Mouse (Mus musculus): ENCODE data around the gene Txlng. TPM values are rescaled to one million over a fixed set of nuclear protein-coding genes. Genes with fewer than 3 reads are reported as not detected.
A peak's percentile ranks its signal among the peaks of the same experiment; 100 is the strongest.
"Not testable (repeated sequence)": the region's sequence is repeated elsewhere in the genome, so short reads cannot be mapped to it uniquely, and the experiment has no call there.

Gene Txlng
- 10 to 100 TPM; 22.4 to 22.7 TPM for polyA plus RNA-seq (2017; shearing (Covaris generic))

GRCm38 (mm10) chrX:162829203-162829708, at the start of gene Txlng:
Txlng (minus strand) TSS chrX:162829454.
- peak; percentile 93 for ATAC-seq

GRCm38 (mm10) chrX:162878236-162878635, 49.0 kb upstream of the Txlng start:
- no peak for ATAC-seq

GRCm38 (mm10) chrX:162873761-162874160, 44.5 kb upstream of the Txlng start:
- no peak for ATAC-seq

- no peak for ATAC-seq
Observed at GRCm38 (mm10) chrX:162871734-162872517, 42.7 kb upstream of the Txlng start.

- ATAC-seq = no peak
Observed at GRCm38 (mm10) chrX:162868294-162868965, 39.2 kb upstream of the Txlng start.

GRCm38 (mm10) chrX:162848682-162849081, 19.4 kb upstream of the Txlng start:
- no peak for ATAC-seq

GRCm38 (mm10) chrX:162845531-162845930, 16.3 kb upstream of the Txlng start:
- ATAC-seq = no peak

- no peak for ATAC-seq
Observed at GRCm38 (mm10) chrX:162844447-162845100, 15.3 kb upstream of the Txlng start.

GRCm38 (mm10) chrX:162832101-162832500, 2.8 kb upstream of the Txlng start:
- ATAC-seq = no peak

GRCm38 (mm10) chrX:162831542-162831941, 2.3 kb upstream of the Txlng start:
- no peak for ATAC-seq

- no peak for ATAC-seq
Observed at GRCm38 (mm10) chrX:162831036-162831435, 1.8 kb upstream of the Txlng start.

GRCm38 (mm10) chrX:162830313-162830712, 1.1 kb upstream of the Txlng start:
- ATAC-seq = not testable (repeated sequence)

- no peak for ATAC-seq
Observed at GRCm38 (mm10) chrX:162829741-162830140, 487 bp upstream of the Txlng start.

GRCm38 (mm10) chrX:162828783-162829182, 471 bp downstream of the Txlng start:
- ATAC-seq = peak; percentile 12

- ATAC-seq = no peak
Observed at GRCm38 (mm10) chrX:162828016-162828415, 1.2 kb downstream of the Txlng start.

- peak; percentile 74 for ATAC-seq
Observed at GRCm38 (mm10) chrX:162800371-162800770, 28.9 kb downstream of the Txlng start.

- ATAC-seq = not testable (repeated sequence)
Observed at GRCm38 (mm10) chrX:162791392-162791791, 37.9 kb downstream of the Txlng start.

- ATAC-seq = no peak
Observed at GRCm38 (mm10) chrX:162788372-162788771, 40.9 kb downstream of the Txlng start.

GRCm38 (mm10) chrX:162770726-162771125, 58.5 kb downstream of the Txlng start:
- ATAC-seq = no peak

- no peak for ATAC-seq
Observed at GRCm38 (mm10) chrX:162761716-162762395, 67.4 kb downstream of the Txlng start.

GRCm38 (mm10) chrX:162760958-162761515, 68.2 kb downstream of the Txlng start:
- no peak for ATAC-seq
